Comparison of ENCODE assay signal across 7 mouse cellular contexts in the genomic region with DNA sequence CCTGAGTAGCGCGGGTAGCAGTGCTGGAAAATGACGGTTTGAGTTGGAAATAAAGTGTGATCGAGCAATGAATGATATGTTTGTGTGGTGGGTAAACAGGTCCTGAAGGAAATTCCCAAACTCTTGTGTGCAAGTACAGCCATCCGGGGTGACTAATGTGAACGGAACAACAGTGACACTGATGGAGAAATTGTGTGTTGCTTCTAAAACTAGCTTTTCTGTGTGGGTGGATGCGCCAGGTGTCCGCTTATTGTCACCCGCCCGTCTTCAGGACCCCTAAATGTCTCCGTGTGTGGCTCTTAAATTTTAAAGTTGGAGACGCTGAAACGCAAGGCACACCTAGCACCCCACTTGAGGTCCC. TPM values are rescaled to one million over a fixed set of nuclear protein-coding genes. Genes with fewer than 3 reads are reported as not detected.
A peak's percentile ranks its signal among the peaks of the same experiment; 100 is the strongest.
DNase-seq lines count a peak whose midpoint lies in the region; ATAC-seq and TF ChIP-seq lines count a peak whose summit lies in the region.

No protein-coding gene starts in this region.

- no peak for DNase-seq in spleen, adult 2 months (ENCODE audit: low read depth in 1 of 2, low spot score in 2 of 2)
- no peak for DNase-seq in spleen, adult 12 weeks (ENCODE audit: low spot score)
- DNase-seq in liver, embryonic 11.5 days (ENCODE audit: low spot score) = no peak
- no peak for DNase-seq in right cerebral cortex, postnatal 10 days (ENCODE audit: low spot score in 2 of 2)
- no peak for DNase-seq in thymus, postnatal 25 days

- H3K27ac ChIP-seq in spleen, adult 2 months (ENCODE audit: insufficient read depth, low read length) = peak overlapping the region; percentile 99
- H3K27ac ChIP-seq in forebrain, embryonic 12.5 days = peak overlapping the region; percentile 98
- peak overlapping the region; percentile 99 for H3K27ac ChIP-seq in liver, embryonic 11.5 days (ENCODE audit: low read depth, low read length)

- no peak for ATAC-seq in forebrain, embryonic 12.5 days (ENCODE audit: low FRiP score)
- ATAC-seq in liver, embryonic 11.5 days (replicated peaks; ENCODE audit: low FRiP score) = no peak
- ATAC-seq in activated CD4-positive, CD25-positive, alpha-beta regulatory T cell, adult 4 months = no peak

- H3K4me2 ChIP-seq in forebrain, embryonic 12.5 days = peak overlapping the region; percentile 80
- peak overlapping the region; percentile 97 for H3K4me2 ChIP-seq in liver, embryonic 11.5 days

- peaks cover 3% of the 10 kb centered on the region; the same call in 1 of the 2 replicates for H3K36me3 ChIP-seq in spleen, adult 2 months (ENCODE audit: control insufficient read depth, insufficient read depth, low read length)
- H3K36me3 ChIP-seq in forebrain, embryonic 12.5 days (replicated peaks) = peaks cover 8% of the 10 kb centered on the region; the same call in 1 of the 2 replicates
- H3K36me3 ChIP-seq in liver, embryonic 11.5 days (ENCODE audit: control insufficient read depth, insufficient read depth, low read length) = peaks cover 2% of the 10 kb centered on the region; the same call in 1 of the 2 replicates

- no peak for TF ChIP-seq POLR2A in spleen, adult 2 months (IDR thresholded peaks at IDR 0.05; ENCODE audit: low read depth, low read length)

- peak overlapping the region; percentile 97 for H3K4me3 ChIP-seq in spleen, adult 2 months (ENCODE audit: extremely low read depth, insufficient read depth, insufficient read length)
- H3K4me3 ChIP-seq in forebrain, embryonic 12.5 days (replicated peaks) = peak overlapping the region; percentile 86
- peak overlapping the region; percentile 82 for H3K4me3 ChIP-seq in liver, embryonic 11.5 days (ENCODE audit: low read depth, low read length)

- H3K9ac ChIP-seq in forebrain, embryonic 12.5 days = peak overlapping the region; percentile 86
- peak overlapping the region; percentile 83 for H3K9ac ChIP-seq in liver, embryonic 11.5 days (ENCODE audit: low read depth, low read length)

- H3K4me1 ChIP-seq in spleen, adult 2 months (ENCODE audit: control insufficient read depth, insufficient read depth, insufficient read length) = peaks cover 17% of the 10 kb centered on the region; the same call in 1 of the 2 replicates
- H3K4me1 ChIP-seq in forebrain, embryonic 12.5 days = peaks cover 43% of the 10 kb centered on the region
- peaks cover 48% of the 10 kb centered on the region for H3K4me1 ChIP-seq in liver, embryonic 11.5 days (replicated peaks; ENCODE audit: control insufficient read depth, insufficient read depth, low read length)

- no peaks in the 10 kb centered on the region for H3K27me3 ChIP-seq in spleen, adult 2 months (ENCODE audit: control insufficient read depth, insufficient read depth, low read length)
- H3K27me3 ChIP-seq in forebrain, embryonic 12.5 days = no peaks in the 10 kb centered on the region
- H3K27me3 ChIP-seq in liver, embryonic 11.5 days (replicated peaks; ENCODE audit: control insufficient read depth, insufficient read depth, low read length) = no peaks in the 10 kb centered on the region

- 45% methylated on average over 13 of the region's 13 CpGs for WGBS in spleen, adult 2 months
- 55% methylated on average over 13 of the region's 13 CpGs for WGBS in forebrain, embryonic 12.5 days
- 45% methylated on average over 13 of the region's 13 CpGs for WGBS in liver, embryonic 11.5 days

- no peaks in the 10 kb centered on the region for H3K9me3 ChIP-seq in forebrain, embryonic 12.5 days
- no peaks in the 10 kb centered on the region for H3K9me3 ChIP-seq in liver, embryonic 11.5 days (ENCODE audit: control insufficient read depth, low read length)

- TF ChIP-seq CTCF in spleen, adult 2 months (IDR thresholded peaks at IDR 0.05; ENCODE audit: extremely low read depth, insufficient read depth, insufficient read length, insufficient replicate concordance) = no peak

RNA-seq across cellular contexts. Expression of gene Sec14l1, which starts 0.8 kb away (rescaled TPM):
- polyA plus RNA-seq in spleen, adult 2 months (2012; rRNA removed) = 30.1 and 32.9 TPM in 2 replicates
- 67.2 and 67.6 TPM in 2 replicates for polyA plus RNA-seq in forebrain, embryonic 12.5 days (2016; fragmentation: Nextera tagmentation; extraction: Ambion mirVana)
- polyA plus RNA-seq in liver, embryonic 11.5 days (2014; fragmentation: Nextera tagmentation; extraction: Ambion mirVana) = 20.9 and 22.8 TPM in 2 replicates
- 10 to 100 TPM; 13.9 to 22.7 TPM for polyA plus RNA-seq in activated CD4-positive, CD25-positive, alpha-beta regulatory T cell, adult 4 months (2017; shearing (Covaris generic))
